Mouse (Mus musculus) ES-E14 (cell line): ENCODE results near the gene Snrpe. TPM values are rescaled to one million over a fixed set of nuclear protein-coding genes. Genes with fewer than 3 reads are reported as not detected.

Experiments
- DNase-seq: peaks from one replicate; pipeline ENCODE4 v3.0.0-alpha.2; 2013; ENCODE audit warnings: low read depth, low spot score
- H3K27ac ChIP-seq: 2 replicates; pipeline ENCODE4 v1.5.1; 2012; ENCODE audit warnings: low read depth, mild to moderate bottlenecking, low read length, moderate library complexity, mixed read lengths; ENCODE audit not compliant: poor library complexity, insufficient read depth, severe bottlenecking
- H3K36me3 ChIP-seq: 2 replicates; pipeline ENCODE4 v1.6.1; 2012; ENCODE audit warnings: mild to moderate bottlenecking, low read length, moderate library complexity, mixed read lengths; ENCODE audit not compliant: control insufficient read depth, poor library complexity, insufficient read depth, severe bottlenecking
- H3K4me1 ChIP-seq, 2 experiments: fragments of 150-350 bp in 1 of 2; sonication (generic) in 1 of 2; 2 replicates each; pipeline ENCODE4 v1.6.1; 2012; ENCODE audit warnings: low read length in 2 of 2, mild to moderate bottlenecking in 1 of 2, mixed read lengths in 1 of 2; ENCODE audit not compliant: control insufficient read depth in 2 of 2, insufficient read depth in 2 of 2, poor library complexity in 1 of 2
- H3K4me3 ChIP-seq, 2 experiments: fragments of 150-350 bp in 1 of 2; sonication (generic) in 1 of 2; 2 replicates each; pipeline ENCODE4 v1.5.1; 2012; ENCODE audit warnings: low read length in 2 of 2, low read depth in 1 of 2, mild to moderate bottlenecking in 1 of 2, mixed read lengths in 1 of 2; ENCODE audit not compliant: insufficient read depth in 1 of 2, poor library complexity in 1 of 2, severe bottlenecking in 1 of 2
- H3K9ac ChIP-seq: 2 replicates; pipeline ENCODE4 v1.6.1; 2012; ENCODE audit warnings: low read depth, mild to moderate bottlenecking, low read length, mixed read lengths; ENCODE audit not compliant: poor library complexity, insufficient read depth, severe bottlenecking
- H3K9me3 ChIP-seq: fragments of 150-350 bp; sonication (generic); 2 replicates; pipeline ENCODE4 v1.6.1; 2012; ENCODE audit warnings: low read depth, mild to moderate bottlenecking, low read length; ENCODE audit not compliant: control insufficient read depth, insufficient read depth
- CHD2 ChIP-seq: IDR thresholded peaks from 2 replicates; pipeline ENCODE4 v1.6.1; 2014; ENCODE audit warnings: mild to moderate bottlenecking, low read depth, low read length, inconsistent platforms
- HCFC1 ChIP-seq: IDR thresholded peaks from 2 replicates; pipeline ENCODE4 v1.6.1; 2012; ENCODE audit warnings: low read length, inconsistent platforms, borderline replicate concordance; ENCODE audit not compliant: insufficient read depth
- MAFK ChIP-seq: IDR thresholded peaks from 2 replicates; pipeline ENCODE4 v1.6.1; 2014; ENCODE audit warnings: mild to moderate bottlenecking, low read depth, low read length, inconsistent platforms; ENCODE audit not compliant: insufficient read depth
- ZC3H11A ChIP-seq: IDR thresholded peaks from 2 replicates; pipeline ENCODE4 v1.6.1; 2012; ENCODE audit warnings: low read depth, mild to moderate bottlenecking, inconsistent platforms, low read length, borderline replicate concordance
- ZNF384 ChIP-seq: IDR thresholded peaks from 2 replicates; pipeline ENCODE4 v1.6.1; 2012; ENCODE audit warnings: low read depth, low read length, inconsistent platforms
- in situ Hi-C, 2 experiments: fragments of 600-800 bp; cut with MboI; formaldehyde crosslinking; loops; one replicate each; pipeline ENCODE4 v1.15.1; 2025; ENCODE audit warnings: low sequenced_read_pairs in 2 of 2, inconsistent platforms in 1 of 2; ENCODE audit not compliant: unreplicated experiment in 2 of 2
- total RNA-seq: library from RNA; depleted of rRNA; stranded (reverse); fragments of 300-350 nt; gene quantifications from 2 replicates; pipeline ENCODE4 v1.2.3, GENCODE M21; 2012; rRNA removed

Snrpe gene
- total RNA-seq, 1 experiment = 576 TPM

DNA sequence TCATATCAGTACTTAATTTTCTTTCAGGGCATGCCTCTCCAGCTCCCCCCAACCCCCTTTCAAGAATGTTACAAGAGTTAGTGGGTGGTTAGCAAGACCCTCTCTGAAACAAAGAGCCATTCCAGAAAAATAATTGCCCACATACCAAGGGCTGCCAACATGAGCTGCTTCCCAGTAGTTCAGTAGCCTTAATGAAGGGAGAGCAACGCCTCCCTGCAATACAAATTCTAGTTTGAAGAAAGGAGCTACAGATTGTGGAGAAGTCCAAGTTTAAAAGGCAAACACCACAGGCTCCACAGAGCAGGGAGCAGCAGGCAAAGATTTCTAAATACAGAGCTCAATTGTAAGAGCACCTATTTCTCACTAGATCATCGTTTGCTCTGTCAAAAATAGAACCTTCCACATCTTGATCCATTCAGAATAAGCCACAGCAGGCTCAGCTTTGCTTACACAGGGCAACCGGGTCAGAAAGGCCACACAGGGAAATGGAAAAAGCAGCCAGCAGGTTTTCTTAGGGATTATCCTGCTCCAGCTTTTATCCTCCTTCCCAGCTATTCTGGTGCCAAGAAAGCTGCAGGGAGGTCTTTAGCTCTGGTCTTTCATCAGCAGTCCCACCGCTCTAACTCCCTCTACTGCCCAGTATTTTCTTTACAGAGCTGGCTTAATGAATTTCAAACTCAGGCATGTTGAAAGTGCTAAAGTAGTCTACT, 13.6 kb downstream of the Snrpe start:
- H3K27ac ChIP-seq = no peak overlapping the region
- DNase-seq = no peak
- in situ Hi-C loops = no loop called here

DNA sequence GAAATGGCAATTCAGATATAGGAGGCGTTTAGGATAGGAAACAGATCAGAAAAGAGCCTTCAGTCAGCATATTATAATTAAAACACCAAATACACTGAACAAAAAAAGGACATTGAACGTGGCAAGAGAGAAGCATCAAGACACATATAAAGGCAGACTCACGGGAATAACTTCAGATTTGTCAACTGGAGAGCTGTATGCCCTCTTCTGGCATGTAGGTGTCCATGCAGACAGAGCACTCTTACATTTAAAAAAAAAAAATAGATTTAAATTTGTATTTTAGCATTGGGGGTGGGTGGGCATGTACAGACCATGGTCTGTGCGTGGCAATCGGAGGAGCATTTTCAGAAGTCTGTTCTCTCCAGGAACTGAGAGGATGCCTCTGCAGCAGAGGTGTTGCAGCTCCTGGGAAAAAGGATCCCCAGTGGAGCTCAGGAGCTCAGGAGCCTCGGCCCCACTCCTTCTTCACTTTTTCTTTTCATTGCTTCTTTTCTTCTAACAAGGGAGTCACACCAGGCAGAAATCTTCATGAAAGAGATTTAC, 24.0 kb downstream of the Snrpe start:
- Histone ChIP-seq H3K36me3 (no peaks in the 10 kb centered on the region), H3K27ac (no peak overlapping the region), H3K4me3 (no peak overlapping the region), H3K9me3 (no peaks in the 10 kb centered on the region), H3K4me1 (no peaks in the 10 kb centered on the region), H3K9ac (no peak overlapping the region)
- no peak for TF ChIP-seq ZNF384
- no peak for TF ChIP-seq ZC3H11A
- TF ChIP-seq CHD2 = no peak
- TF ChIP-seq MAFK = no peak
- TF ChIP-seq HCFC1 = no peak
- in situ Hi-C loops = no loop called here
- DNase-seq = no peak

More for the DNA sequence above, 13.6 kb downstream of the Snrpe start:
- Histone ChIP-seq H3K9me3 (no peaks in the 10 kb centered on the region), H3K4me3 (no peak overlapping the region), H3K4me1 (peaks cover 2 to 3% of the 10 kb centered on the region in 2 experiments; a peak in 2 of 4 replicates), H3K36me3 (no peaks in the 10 kb centered on the region; the same call in 1 of the 2 replicates), H3K9ac (no peak overlapping the region)
- TF ChIP-seq ZC3H11A (no peak), CHD2 (no peak), MAFK (no peak), ZNF384 (no peak), HCFC1 (no peak)

GRCm38 (mm10) chr1:133571293-133571692, 38.8 kb downstream of the Snrpe start:
- in situ Hi-C loops = no loop called here
- TF ChIP-seq ZNF384 (no peak), CHD2 (no peak)
- Histone ChIP-seq H3K27ac (no peak overlapping the region), H3K9me3 (0 out of 2 replicates have a peak, but pooled peaks cover 2% of the 10 kb centered on the region), H3K4me3 (no peak overlapping the region), H3K36me3 (no peaks in the 10 kb centered on the region), H3K9ac (no peak overlapping the region), H3K4me1 (no peaks in the 10 kb centered on the region)
- DNase-seq = no peak

Other genes with a start within 250 kb of the Snrpe start
- 4.8 and 7.4 TPM in 2 replicates for gene Etnk2, start 246.7 kb downstream of the Snrpe start, total RNA-seq
- 11.1 and 16.9 TPM in 2 replicates for gene Sox13, start 185.9 kb downstream of the Snrpe start, total RNA-seq
- gene Zbed6, start 50.6 kb upstream of the Snrpe start, total RNA-seq = 16.7 and 22.1 TPM in 2 replicates
- 5.9 and 8.7 TPM in 2 replicates for gene Gm38394, start 51.0 kb upstream of the Snrpe start, total RNA-seq
- gene Lax1, start 79.8 kb upstream of the Snrpe start, total RNA-seq = 0.90 and 1.4 TPM in 2 replicates
- gene Atp2b4, start 190.8 kb upstream of the Snrpe start, total RNA-seq = 9.8 and 16.1 TPM in 2 replicates